Mouse (Mus musculus) liver, adult 2 months (tissue): ENCODE measurements around the gene Ercc6l2. TPM values are rescaled to one million over a fixed set of nuclear protein-coding genes. Genes with fewer than 3 reads are reported as not detected.

Source experiments
- DNase-seq: peaks from one replicate; pipeline ENCODE4 v3.0.0-alpha.2; 2011; ENCODE audit warnings: low read depth, low spot score; ENCODE audit errors: extremely low read depth
- H3K27ac ChIP-seq: fragments of 200-500 bp; replicated peaks from 2 replicates; pipeline ENCODE4 v1.5.1; 2012; ENCODE audit warnings: low read depth, mild to moderate bottlenecking, control low read depth, inconsistent platforms, low read length; ENCODE audit not compliant: insufficient read depth
- H3K27me3 ChIP-seq: fragments of 200-500 bp; 2 replicates; pipeline ENCODE4 v1.6.1; 2012; ENCODE audit warnings: mild to moderate bottlenecking, moderate library complexity, low read length, inconsistent platforms; ENCODE audit not compliant: control insufficient read depth, insufficient read depth
- H3K36me3 ChIP-seq: fragments of 200-500 bp; 2 replicates; pipeline ENCODE4 v1.6.1; 2012; ENCODE audit warnings: low read length, inconsistent platforms; ENCODE audit not compliant: control insufficient read depth, insufficient read depth
- H3K4me1 ChIP-seq: fragments of 200-500 bp; 2 replicates; pipeline ENCODE4 v1.6.1; 2011; ENCODE audit warnings: low read length; ENCODE audit not compliant: control insufficient read depth, insufficient read depth
- H3K4me3 ChIP-seq: fragments of 200-500 bp; 2 replicates; pipeline ENCODE4 v1.5.1; 2011; ENCODE audit warnings: low read depth, mild to moderate bottlenecking, control low read depth, low read length, moderate library complexity; ENCODE audit not compliant: insufficient read depth
- H3K79me2 ChIP-seq: fragments of 200-500 bp; 2 replicates; pipeline ENCODE4 v1.6.1; 2012; ENCODE audit warnings: inconsistent platforms, mild to moderate bottlenecking, low read length, moderate library complexity; ENCODE audit not compliant: control insufficient read depth, insufficient read depth
- H3K9ac ChIP-seq: fragments of 200-500 bp; 2 replicates; pipeline ENCODE4 v1.6.1; 2012; ENCODE audit warnings: low read depth, mild to moderate bottlenecking, control low read depth, inconsistent platforms, low read length
- CTCF ChIP-seq: fragments of 200-500 bp; IDR thresholded peaks from 2 replicates; pipeline ENCODE4 v1.5.1; 2011; ENCODE audit warnings: low read depth, low read length, control low read depth
- POLR2A ChIP-seq: fragments of 200-500 bp; IDR thresholded peaks from 2 replicates; pipeline ENCODE4 v1.6.1; 2011; ENCODE audit warnings: low read length, control low read depth; ENCODE audit not compliant: insufficient read depth; ENCODE audit errors: extremely low read depth
- WGBS: fragments of 180-500 bp; shearing (Covaris S2); methylation state at CpG from one replicate; pipeline ENCODE4 v1.1.7; 2018; 5-methylcytosine and 5-hydroxymethylcytosine counted together
- polyA plus RNA-seq: library from polyadenylated mRNA; depleted of rRNA; stranded (reverse); fragments of >200 nt; gene quantifications from 2 replicates; pipeline ENCODE4 v1.2.3, GENCODE M21; 2012
- total RNA-seq: library from RNA; depleted of rRNA; stranded (reverse); fragments of >200 nt; gene quantifications from 2 replicates; pipeline ENCODE4 v1.2.3, GENCODE M21; 2014

Ercc6l2 gene
- total and polyA plus RNA-seq, 2 experiments, result 2.3 to 14.0 TPM

DNA sequence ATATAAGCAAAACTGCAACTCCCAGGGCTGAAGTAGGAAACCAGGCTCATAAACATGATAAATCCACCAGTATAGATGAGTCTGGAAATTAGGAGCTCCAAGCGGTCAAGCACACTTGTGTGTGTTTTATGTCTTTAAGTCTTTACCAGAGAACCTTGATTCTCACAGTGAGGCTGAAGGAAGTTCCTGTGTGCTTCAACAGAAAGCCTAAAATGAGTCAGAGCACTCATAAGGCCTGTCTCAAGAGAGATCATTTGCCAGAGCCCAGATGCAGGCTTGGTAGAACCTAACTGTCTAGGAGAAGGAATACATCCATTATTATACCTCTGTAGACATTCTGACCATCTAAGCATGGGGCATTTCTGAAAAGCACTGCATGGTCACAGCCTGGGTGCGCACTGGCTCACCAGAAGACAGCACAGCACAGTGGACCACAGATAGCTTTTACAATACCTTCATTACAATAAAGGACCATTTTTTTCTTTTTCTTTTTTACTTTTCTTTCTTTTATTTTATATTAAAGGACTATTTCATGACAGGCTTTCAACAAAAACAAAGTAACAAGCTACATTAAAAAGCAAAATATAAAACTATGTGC, 22.7 kb upstream of the Ercc6l2 start:
- no peak for DNase-seq
- no peak overlapping the region for H3K9ac ChIP-seq
- no peak overlapping the region for H3K27ac ChIP-seq
- H3K4me3 ChIP-seq, result no peak overlapping the region
- H3K27me3 ChIP-seq, result no peaks in the 10 kb centered on the region
- TF ChIP-seq CTCF (no peak), POLR2A (no peak)
- H3K4me1 ChIP-seq, result no peaks in the 10 kb centered on the region
- H3K36me3 ChIP-seq, result no peaks in the 10 kb centered on the region
- no peaks in the 10 kb centered on the region for H3K79me2 ChIP-seq
- WGBS, result 97% methylated on average over 2 of the region's 2 CpGs

GRCm38 (mm10) chr13:63793345-63794308, 21.4 kb upstream of the Ercc6l2 start:
- TF ChIP-seq POLR2A, result no peak
- no peak for TF ChIP-seq CTCF
- H3K4me3 ChIP-seq, result no peak overlapping the region
- H3K36me3 ChIP-seq, result no peaks in the 10 kb centered on the region
- peaks cover 1% of the 10 kb centered on the region; the same call in 1 of the 2 replicates for H3K4me1 ChIP-seq
- H3K27me3 ChIP-seq, result no peaks in the 10 kb centered on the region
- 80% methylated on average over 7 of the region's 7 CpGs for WGBS
- H3K27ac ChIP-seq, result no peak overlapping the region
- DNase-seq, result no peak
- H3K9ac ChIP-seq, result no peak overlapping the region
- no peaks in the 10 kb centered on the region for H3K79me2 ChIP-seq

- Histone ChIP-seq H3K27ac (no peak overlapping the region), H3K79me2 (no peaks in the 10 kb centered on the region), H3K9ac (no peak overlapping the region), H3K4me1 (peaks cover 1% of the 10 kb centered on the region; the same call in 1 of the 2 replicates), H3K36me3 (no peaks in the 10 kb centered on the region), H3K27me3 (no peaks in the 10 kb centered on the region), H3K4me3 (no peak overlapping the region)
- DNase-seq, result peak; percentile 53
- WGBS, result 73% methylated on average over 3 of the region's 3 CpGs
- TF ChIP-seq CTCF, result no peak
- TF ChIP-seq POLR2A, result no peak
Observed at GRCm38 (mm10) chr13:63798677-63799076, 16.4 kb upstream of the Ercc6l2 start.

GRCm38 (mm10) chr13:63799940-63800339, 15.1 kb upstream of the Ercc6l2 start:
- no peak overlapping the region for H3K4me3 ChIP-seq
- WGBS, result 65% methylated on average over 1 of the region's 1 CpGs
- H3K27me3 ChIP-seq, result no peaks in the 10 kb centered on the region
- DNase-seq, result no peak
- no peak overlapping the region for H3K27ac ChIP-seq
- H3K79me2 ChIP-seq, result no peaks in the 10 kb centered on the region
- TF ChIP-seq CTCF (no peak), POLR2A (no peak)
- peaks cover 1% of the 10 kb centered on the region; the same call in 1 of the 2 replicates for H3K4me1 ChIP-seq
- H3K9ac ChIP-seq, result no peak overlapping the region
- no peaks in the 10 kb centered on the region for H3K36me3 ChIP-seq

- Histone ChIP-seq H3K36me3 (no peaks in the 10 kb centered on the region), H3K9ac (no peak overlapping the region), H3K4me1 (peaks cover 1% of the 10 kb centered on the region; the same call in 1 of the 2 replicates), H3K4me3 (no peak overlapping the region), H3K27ac (no peak overlapping the region), H3K79me2 (no peaks in the 10 kb centered on the region), H3K27me3 (no peaks in the 10 kb centered on the region)
- DNase-seq, result no peak
- TF ChIP-seq POLR2A, result no peak
- TF ChIP-seq CTCF, result no peak
- 89% methylated on average over 1 of the region's 1 CpGs for WGBS
Observed at GRCm38 (mm10) chr13:63801289-63801688, 13.8 kb upstream of the Ercc6l2 start.
